Mouse (Mus musculus): ENCODE data around the gene Mars. TPM values are rescaled to one million over a fixed set of nuclear protein-coding genes. Genes with fewer than 3 reads are reported as not detected.

Mars gene
- polyA plus RNA-seq, 1 experiment, result 85.0 TPM

- Histone ChIP-seq H3K4me1 (ENCODE audit: control insufficient read depth, insufficient read depth, low read length) (peaks cover 3% of the 10 kb centered on the region; the same call in 1 of the 2 replicates), H3K4me3 (replicated peaks; ENCODE audit: control insufficient read depth, low read depth, low read length) (no peak overlapping the region), H3K27ac (ENCODE audit: control insufficient read depth, insufficient read depth, low read depth, low read length, poor library complexity) (no peak overlapping the region)
- no peak for TF ChIP-seq POLR2A (IDR thresholded peaks at IDR 0.05; ENCODE audit: borderline replicate concordance, control insufficient read depth, low read depth, low read length)
- TF ChIP-seq CTCF (IDR thresholded peaks at IDR 0.05; ENCODE audit: control insufficient read depth, insufficient read depth, low read length), result no peak
- 91% methylated on average over 12 of the region's 12 CpGs for WGBS
Measured at GRCm38 (mm10) chr10:127269036-127269435, 42.5 kb downstream of the Mars start.

GRCm38 (mm10) chr10:127268401-127268800 is 43.2 kb downstream of the Mars start:
- Histone ChIP-seq H3K4me3 (replicated peaks; ENCODE audit: control insufficient read depth, low read depth, low read length) (no peak overlapping the region), H3K27ac (ENCODE audit: control insufficient read depth, insufficient read depth, low read depth, low read length, poor library complexity) (no peak overlapping the region), H3K4me1 (ENCODE audit: control insufficient read depth, insufficient read depth, low read length) (peaks cover 3% of the 10 kb centered on the region; the same call in 1 of the 2 replicates)
- 81% methylated on average over 5 of the region's 5 CpGs for WGBS
- TF ChIP-seq CTCF (IDR thresholded peaks at IDR 0.05; ENCODE audit: control insufficient read depth, insufficient read depth, low read length), result no peak
- no peak for TF ChIP-seq POLR2A (IDR thresholded peaks at IDR 0.05; ENCODE audit: borderline replicate concordance, control insufficient read depth, low read depth, low read length)

GRCm38 (mm10) chr10:127267318-127267717 is 44.3 kb downstream of the Mars start:
- Histone ChIP-seq H3K4me3 (replicated peaks; ENCODE audit: control insufficient read depth, low read depth, low read length) (peak overlapping the region; percentile 71), H3K27ac (ENCODE audit: control insufficient read depth, insufficient read depth, low read depth, low read length, poor library complexity) (no peak overlapping the region), H3K4me1 (ENCODE audit: control insufficient read depth, insufficient read depth, low read length) (peaks cover 5% of the 10 kb centered on the region)
- TF ChIP-seq CTCF (IDR thresholded peaks at IDR 0.05; ENCODE audit: control insufficient read depth, insufficient read depth, low read length) (no peak), POLR2A (IDR thresholded peaks at IDR 0.05; ENCODE audit: borderline replicate concordance, control insufficient read depth, low read depth, low read length) (no peak)
- WGBS, result 76% methylated on average over 5 of the region's 5 CpGs

- H3K4me3 ChIP-seq (replicated peaks; ENCODE audit: control insufficient read depth, low read depth, low read length), result peak within 1 kb of the TSS; percentile 71
- peaks cover 5% of the 10 kb centered on the region for H3K4me1 ChIP-seq (ENCODE audit: control insufficient read depth, insufficient read depth, low read length)
- WGBS, result under 1% methylated on average over 70 of the region's 70 CpGs
- TF ChIP-seq POLR2A (IDR thresholded peaks at IDR 0.05; ENCODE audit: borderline replicate concordance, control insufficient read depth, low read depth, low read length) (peak; percentile 88), CTCF (IDR thresholded peaks at IDR 0.05; ENCODE audit: control insufficient read depth, insufficient read depth, low read length) (no peak)
- H3K27ac ChIP-seq (ENCODE audit: control insufficient read depth, insufficient read depth, low read depth, low read length, poor library complexity), result peak within 1 kb of the TSS; percentile 79
Measured at GRCm38 (mm10) chr10:127266112-127267091, 45.2 kb downstream of the Mars start, which contains the start of gene Dctn2. TSS of gene Dctn2 (plus strand) at chr10:127266368.

GRCm38 (mm10) chr10:127265727-127266111 is 45.9 kb downstream of the Mars start:
- H3K4me1 ChIP-seq (ENCODE audit: control insufficient read depth, insufficient read depth, low read length), result peaks cover 5% of the 10 kb centered on the region
- H3K27ac ChIP-seq (ENCODE audit: control insufficient read depth, insufficient read depth, low read depth, low read length, poor library complexity), result no peak overlapping the region
- no peak for TF ChIP-seq POLR2A (IDR thresholded peaks at IDR 0.05; ENCODE audit: borderline replicate concordance, control insufficient read depth, low read depth, low read length)
- TF ChIP-seq CTCF (IDR thresholded peaks at IDR 0.05; ENCODE audit: control insufficient read depth, insufficient read depth, low read length), result 0 out of 2 replicates have a peak, but pooled peaks have one; percentile 25
- H3K4me3 ChIP-seq (replicated peaks; ENCODE audit: control insufficient read depth, low read depth, low read length), result no peak overlapping the region
- whole genome bisulfite sequencing, result 34% methylated on average over 4 of the region's 4 CpGs

GRCm38 (mm10) chr10:127264971-127265370 is 46.6 kb downstream of the Mars start:
- H3K27ac ChIP-seq (ENCODE audit: control insufficient read depth, insufficient read depth, low read depth, low read length, poor library complexity), result no peak overlapping the region
- no peak for TF ChIP-seq CTCF (IDR thresholded peaks at IDR 0.05; ENCODE audit: control insufficient read depth, insufficient read depth, low read length)
- TF ChIP-seq POLR2A (IDR thresholded peaks at IDR 0.05; ENCODE audit: borderline replicate concordance, control insufficient read depth, low read depth, low read length), result no peak
- peaks cover 5% of the 10 kb centered on the region for H3K4me1 ChIP-seq (ENCODE audit: control insufficient read depth, insufficient read depth, low read length)
- H3K4me3 ChIP-seq (replicated peaks; ENCODE audit: control insufficient read depth, low read depth, low read length), result no peak overlapping the region
- 83% methylated on average over 4 of the region's 4 CpGs for WGBS

- 70% methylated on average over 8 of the region's 8 CpGs for WGBS
- H3K4me3 ChIP-seq (replicated peaks; ENCODE audit: control insufficient read depth, low read depth, low read length), result no peak overlapping the region
- H3K27ac ChIP-seq (ENCODE audit: control insufficient read depth, insufficient read depth, low read depth, low read length, poor library complexity), result no peak overlapping the region
- peaks cover 5% of the 10 kb centered on the region for H3K4me1 ChIP-seq (ENCODE audit: control insufficient read depth, insufficient read depth, low read length)
- no peak for TF ChIP-seq CTCF (IDR thresholded peaks at IDR 0.05; ENCODE audit: control insufficient read depth, insufficient read depth, low read length)
- no peak for TF ChIP-seq POLR2A (IDR thresholded peaks at IDR 0.05; ENCODE audit: borderline replicate concordance, control insufficient read depth, low read depth, low read length)
Measured at GRCm38 (mm10) chr10:127264336-127264735, 47.2 kb downstream of the Mars start.

- peaks cover 5% of the 10 kb centered on the region for H3K4me1 ChIP-seq (ENCODE audit: control insufficient read depth, insufficient read depth, low read length)
- H3K4me3 ChIP-seq (replicated peaks; ENCODE audit: control insufficient read depth, low read depth, low read length), result no peak overlapping the region
- TF ChIP-seq CTCF (IDR thresholded peaks at IDR 0.05; ENCODE audit: control insufficient read depth, insufficient read depth, low read length) (no peak), POLR2A (IDR thresholded peaks at IDR 0.05; ENCODE audit: borderline replicate concordance, control insufficient read depth, low read depth, low read length) (no peak)
- 67% methylated on average over 3 of the region's 3 CpGs for WGBS
- no peak overlapping the region for H3K27ac ChIP-seq (ENCODE audit: control insufficient read depth, insufficient read depth, low read depth, low read length, poor library complexity)
Measured at GRCm38 (mm10) chr10:127263631-127264030, 48.0 kb downstream of the Mars start.
